Mouse (Mus musculus) lung, embryonic 15.5 days (tissue): Measurements from ENCODE around the gene Rsg1. TPM values are rescaled to one million over a fixed set of nuclear protein-coding genes. Genes with fewer than 3 reads are reported as not detected.

Source experiments
- ATAC-seq: fragments of 200-750 bp; cut with Nextera tagmentation; 2 replicates; pipeline ENCODE4 v1.8.0; 2017; ENCODE audit warnings: moderate number of reproducible peaks, borderline replicate concordance; ENCODE audit not compliant: low FRiP score, low TSS enrichment; ENCODE audit errors: extremely low read depth
- H3K27ac ChIP-seq: fragments of 300-500 bp; sonication (generic); 2 replicates; pipeline ENCODE4 v1.5.1; 2015; ENCODE audit warnings: moderate library complexity, mild to moderate bottlenecking, inconsistent platforms
- H3K27me3 ChIP-seq: fragments of 300-500 bp; sonication (generic); 2 replicates; pipeline ENCODE4 v1.6.1; 2015; ENCODE audit warnings: inconsistent platforms
- H3K36me3 ChIP-seq: fragments of 300-500 bp; sonication (generic); 2 replicates; pipeline ENCODE4 v1.6.1; 2015; ENCODE audit warnings: inconsistent platforms
- H3K4me1 ChIP-seq: fragments of 300-500 bp; sonication (generic); 2 replicates; pipeline ENCODE4 v1.6.1; 2015; ENCODE audit warnings: inconsistent platforms
- H3K4me2 ChIP-seq: fragments of 300-500 bp; sonication (generic); 2 replicates; pipeline ENCODE4 v1.6.1; 2015; ENCODE audit warnings: inconsistent platforms, mild to moderate bottlenecking, moderate library complexity
- H3K4me3 ChIP-seq: fragments of 300-500 bp; sonication (generic); 2 replicates; pipeline ENCODE4 v1.5.1; 2015; ENCODE audit warnings: mild to moderate bottlenecking, inconsistent platforms
- H3K9ac ChIP-seq: fragments of 300-500 bp; sonication (generic); 2 replicates; pipeline ENCODE4 v1.6.1; 2015; ENCODE audit warnings: inconsistent platforms
- H3K9me3 ChIP-seq: fragments of 300-500 bp; sonication (generic); 2 replicates; pipeline ENCODE4 v1.6.1; 2016; ENCODE audit warnings: inconsistent platforms
- WGBS: fragments of 180-500 bp; shearing (Covaris S2); methylation state at CpG from one replicate; pipeline ENCODE4 v1.1.7; 2015; 5-methylcytosine and 5-hydroxymethylcytosine counted together
- polyA plus RNA-seq: library from polyadenylated mRNA; unstranded; fragments of >200 nt; fragmentation: Nextera tagmentation; extraction: Ambion mirVana; gene quantifications from 2 replicates; pipeline ENCODE4 v1.2.1, GENCODE M21; 2015

Rsg1 gene
- polyA plus RNA-seq, 1 experiment from 2014 or later, result 6.0 TPM

DNA sequence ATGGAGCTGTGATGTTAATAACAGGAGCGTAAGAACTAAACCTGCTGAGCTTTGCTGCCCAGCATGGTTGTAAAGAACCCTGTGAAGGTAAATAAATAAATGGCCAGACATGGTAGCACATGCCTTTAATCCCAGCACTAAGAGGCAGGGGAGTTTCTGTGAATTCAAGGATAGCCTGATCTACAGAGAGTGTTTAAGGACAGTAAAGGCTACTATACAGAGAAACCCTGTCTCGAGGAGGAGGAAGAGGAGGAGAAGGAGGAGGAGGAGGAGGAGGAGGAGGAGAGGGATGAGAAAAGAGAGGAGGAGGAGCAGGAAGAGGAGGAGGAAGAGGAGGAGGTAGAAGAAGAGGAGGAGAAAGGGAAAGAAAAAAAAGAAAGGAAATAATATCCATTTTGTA is 414 bp upstream of the Rsg1 start:
- H3K27me3 ChIP-seq, result no peaks in the 10 kb centered on the region
- H3K4me2 ChIP-seq, result peak overlapping the region; percentile 91
- H3K9ac ChIP-seq, result no peak overlapping the region
- peak overlapping the region; percentile 70 for H3K27ac ChIP-seq
- peaks cover 13% of the 10 kb centered on the region for H3K4me1 ChIP-seq
- 0 out of 2 replicates have a peak, but pooled peaks have one; percentile 15 for ATAC-seq
- no peaks in the 10 kb centered on the region for H3K36me3 ChIP-seq
- 40% methylated on average over 2 of the region's 2 CpGs for WGBS
- H3K9me3 ChIP-seq, result no peaks in the 10 kb centered on the region
- peak overlapping the region; percentile 57 for H3K4me3 ChIP-seq

DNA sequence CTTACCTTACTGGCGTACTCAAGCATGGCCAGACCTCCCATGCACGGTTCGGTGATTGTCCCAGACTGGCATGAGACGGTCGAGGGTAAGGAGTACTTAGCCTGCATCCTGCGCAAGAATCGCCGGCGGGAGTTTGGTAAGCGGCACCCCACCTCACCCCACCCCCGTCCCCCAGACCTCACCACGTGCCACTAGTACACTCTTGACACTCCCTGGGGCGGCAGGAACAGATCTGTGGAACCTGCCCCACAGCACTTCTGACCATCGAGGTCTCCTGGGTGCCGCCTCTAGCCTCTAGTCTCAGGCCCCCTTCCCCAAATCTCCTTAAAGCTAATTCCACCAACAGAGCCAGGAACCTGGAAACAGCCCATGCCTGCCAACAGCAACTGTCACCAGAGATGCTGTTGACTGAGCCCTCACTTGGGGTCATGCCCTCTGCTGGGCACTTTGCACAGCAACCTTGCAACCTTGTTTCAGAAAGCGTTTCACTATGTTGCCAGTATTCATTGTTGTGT is 638 bp downstream of the Rsg1 start:
- ATAC-seq, result peak; percentile 20; the same call in 1 of the 2 replicates
- 1% methylated on average over 16 of the region's 16 CpGs for WGBS

DNA sequence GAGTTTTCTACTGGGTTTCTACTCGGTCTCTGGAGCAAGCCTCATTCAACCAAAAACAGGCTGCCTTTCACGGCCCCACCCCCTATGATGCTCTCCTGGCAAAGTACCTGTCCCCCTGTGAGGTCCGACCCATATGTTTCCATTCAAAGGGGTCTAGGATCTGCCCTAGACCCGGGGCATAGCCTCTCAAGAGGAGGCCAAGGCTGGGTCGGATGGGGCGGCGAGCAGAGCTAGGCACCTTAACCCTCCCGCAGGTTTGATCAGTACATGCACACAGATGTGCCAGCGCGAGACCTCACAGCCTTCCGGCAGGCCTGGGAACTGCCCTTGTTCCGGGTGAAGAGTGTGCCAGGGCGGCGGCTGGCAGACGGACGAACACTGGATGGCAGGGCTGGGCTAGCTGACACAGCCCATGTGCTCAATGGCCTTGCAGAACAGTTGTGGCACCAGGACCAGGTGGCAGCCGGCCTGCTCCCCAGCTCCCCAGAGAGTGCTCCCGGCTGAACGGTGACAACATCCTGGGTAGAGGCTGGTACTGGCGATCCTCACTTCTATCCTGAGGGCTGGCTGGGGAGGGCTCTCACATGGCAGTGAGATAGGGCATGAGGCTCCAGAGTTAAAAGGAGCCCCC is 5.9 kb downstream of the Rsg1 start:
- WGBS, result 87% methylated on average over 20 of the region's 20 CpGs
- H3K4me2 ChIP-seq, result no peak overlapping the region

More for the DNA sequence above, 638 bp downstream of the Rsg1 start:
- Histone ChIP-seq H3K36me3 (no peaks in the 10 kb centered on the region), H3K4me3 (peak overlapping the region; percentile 57), H3K9me3 (no peaks in the 10 kb centered on the region), H3K4me1 (peaks cover 13% of the 10 kb centered on the region), H3K9ac (peak overlapping the region; percentile 55), H3K4me2 (peak overlapping the region; percentile 91), H3K27ac (no peak overlapping the region), H3K27me3 (no peaks in the 10 kb centered on the region)

DNA sequence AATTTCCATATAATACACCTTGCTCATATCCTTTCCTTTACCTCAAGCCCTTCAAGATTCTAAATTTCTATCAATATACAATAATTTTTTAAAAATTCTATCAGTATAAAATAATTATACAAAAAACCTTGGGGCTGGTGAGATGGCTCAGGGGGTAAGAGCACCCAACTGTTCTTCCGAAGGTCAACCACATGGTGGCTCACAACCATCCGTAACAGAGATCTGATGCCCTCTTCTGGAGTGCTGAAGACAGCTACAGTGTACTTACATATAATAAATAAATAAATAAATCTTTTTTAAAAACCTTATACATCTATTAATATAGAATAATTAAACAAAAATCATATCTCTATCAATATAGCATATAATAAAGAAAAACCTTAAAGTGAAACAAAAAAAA is 8.1 kb downstream of the Rsg1 start:
- no peaks in the 10 kb centered on the region for H3K4me1 ChIP-seq
- H3K36me3 ChIP-seq, result peaks cover 4% of the 10 kb centered on the region; the same call in 1 of the 2 replicates
- H3K27me3 ChIP-seq, result no peaks in the 10 kb centered on the region
- no peaks in the 10 kb centered on the region for H3K9me3 ChIP-seq
- no peak for ATAC-seq
- H3K27ac ChIP-seq, result no peak overlapping the region
- 71% methylated on average over 2 of the region's 2 CpGs for WGBS
- H3K9ac ChIP-seq, result no peak overlapping the region
- no peak overlapping the region for H3K4me2 ChIP-seq
- no peak overlapping the region for H3K4me3 ChIP-seq

More for the DNA sequence above, 5.9 kb downstream of the Rsg1 start:
- H3K4me3 ChIP-seq, result no peak overlapping the region
- H3K9me3 ChIP-seq, result no peaks in the 10 kb centered on the region
- no peaks in the 10 kb centered on the region for H3K27me3 ChIP-seq
- no peak overlapping the region for H3K9ac ChIP-seq
- peaks cover 2% of the 10 kb centered on the region; the same call in 1 of the 2 replicates for H3K4me1 ChIP-seq
- ATAC-seq, result no peak
- no peak overlapping the region for H3K27ac ChIP-seq
- peaks cover 4% of the 10 kb centered on the region; the same call in 1 of the 2 replicates for H3K36me3 ChIP-seq

GRCm38 (mm10) chr4:141222752-141223151 is 9.0 kb downstream of the Rsg1 start:
- no peak overlapping the region for H3K27ac ChIP-seq
- H3K9me3 ChIP-seq, result no peaks in the 10 kb centered on the region
- H3K4me3 ChIP-seq, result no peak overlapping the region
- no peaks in the 10 kb centered on the region for H3K4me1 ChIP-seq
- peaks cover 4% of the 10 kb centered on the region; the same call in 1 of the 2 replicates for H3K36me3 ChIP-seq
- no peak overlapping the region for H3K9ac ChIP-seq
- WGBS, result 89% methylated on average over 5 of the region's 5 CpGs
- no peak for ATAC-seq
- H3K4me2 ChIP-seq, result no peak overlapping the region
- H3K27me3 ChIP-seq, result no peaks in the 10 kb centered on the region

DNA sequence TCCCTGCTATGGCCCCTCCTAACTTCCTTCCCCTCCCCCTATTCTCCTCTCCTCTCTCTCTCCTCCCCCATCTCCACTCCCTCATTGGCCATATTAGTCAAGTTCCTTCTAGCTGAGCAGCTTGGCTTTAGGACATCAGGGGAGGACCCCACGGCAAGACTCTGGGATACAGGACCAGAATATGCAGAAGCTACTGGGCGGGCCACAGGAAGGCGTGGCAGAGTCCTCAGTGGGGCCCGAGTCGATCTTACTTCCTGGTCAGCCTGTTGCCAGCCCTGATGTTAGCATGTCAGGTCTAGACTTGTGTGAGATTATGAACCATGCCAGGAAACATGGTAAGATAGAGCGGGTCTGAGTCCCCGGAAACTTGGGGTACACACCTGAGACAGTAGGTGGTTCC is 14.9 kb downstream of the Rsg1 start:
- 80% methylated on average over 7 of the region's 7 CpGs for WGBS
- no peak overlapping the region for H3K4me2 ChIP-seq
- no peak overlapping the region for H3K27ac ChIP-seq
- no peaks in the 10 kb centered on the region for H3K4me1 ChIP-seq
- no peaks in the 10 kb centered on the region for H3K9me3 ChIP-seq
- H3K4me3 ChIP-seq, result no peak overlapping the region
- no peak overlapping the region for H3K9ac ChIP-seq
- H3K36me3 ChIP-seq, result no peaks in the 10 kb centered on the region
- no peaks in the 10 kb centered on the region for H3K27me3 ChIP-seq
- no peak for ATAC-seq

GRCm38 (mm10) chr4:141233196-141233595 is 19.4 kb downstream of the Rsg1 start:
- WGBS, result 79% methylated on average over 4 of the region's 4 CpGs
- no peak for ATAC-seq
- H3K36me3 ChIP-seq, result no peaks in the 10 kb centered on the region
- H3K4me3 ChIP-seq, result no peak overlapping the region
- no peak overlapping the region for H3K4me2 ChIP-seq
- no peak overlapping the region for H3K27ac ChIP-seq
- H3K27me3 ChIP-seq, result peaks cover 2% of the 10 kb centered on the region; the same call in 1 of the 2 replicates
- no peak overlapping the region for H3K9ac ChIP-seq
- no peaks in the 10 kb centered on the region for H3K4me1 ChIP-seq
- H3K9me3 ChIP-seq, result no peaks in the 10 kb centered on the region

GRCm38 (mm10) chr4:141235537-141236111 is 21.9 kb downstream of the Rsg1 start:
- H3K4me2 ChIP-seq, result no peak overlapping the region
- H3K9ac ChIP-seq, result no peak overlapping the region
- 66% methylated on average over 6 of the region's 6 CpGs for WGBS
- no peak overlapping the region for H3K4me3 ChIP-seq
- peaks cover 20% of the 10 kb centered on the region for H3K4me1 ChIP-seq
- no peaks in the 10 kb centered on the region for H3K36me3 ChIP-seq
- H3K9me3 ChIP-seq, result no peaks in the 10 kb centered on the region
- ATAC-seq, result no peak
- H3K27ac ChIP-seq, result no peak overlapping the region
- peaks cover 13% of the 10 kb centered on the region for H3K27me3 ChIP-seq

DNA sequence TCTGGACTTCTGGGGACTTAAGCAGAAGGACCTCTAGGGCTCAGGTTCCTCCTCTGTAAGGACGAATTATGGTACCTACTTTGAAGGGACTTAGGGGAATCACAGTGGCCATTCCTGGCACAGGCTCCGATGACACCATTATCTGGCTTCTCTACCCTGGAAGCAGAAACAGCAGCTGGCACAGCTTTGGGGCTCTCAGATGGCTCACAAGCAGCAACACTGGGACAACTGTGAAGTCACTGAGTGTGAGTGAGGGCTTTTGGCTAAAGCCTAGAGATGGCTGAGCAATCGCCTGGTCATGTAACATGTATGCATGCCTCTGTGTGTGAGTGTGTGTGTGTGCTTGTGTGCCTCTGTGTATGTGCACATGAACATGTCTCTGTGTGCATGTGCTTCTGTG is 23.1 kb downstream of the Rsg1 start:
- Histone ChIP-seq H3K27ac (no peak overlapping the region), H3K27me3 (peaks cover 23% of the 10 kb centered on the region), H3K4me2 (no peak overlapping the region), H3K9me3 (no peaks in the 10 kb centered on the region), H3K4me1 (peaks cover 30% of the 10 kb centered on the region), H3K4me3 (no peak overlapping the region), H3K9ac (no peak overlapping the region), H3K36me3 (no peaks in the 10 kb centered on the region)
- WGBS, result 63% methylated on average over 3 of the region's 3 CpGs
- no peak for ATAC-seq

- 6% methylated on average over 20 of the region's 20 CpGs for WGBS
- ATAC-seq, result no peak
Measured at GRCm38 (mm10) chr4:141238492-141239387, 25.0 kb downstream of the Rsg1 start.

DNA sequence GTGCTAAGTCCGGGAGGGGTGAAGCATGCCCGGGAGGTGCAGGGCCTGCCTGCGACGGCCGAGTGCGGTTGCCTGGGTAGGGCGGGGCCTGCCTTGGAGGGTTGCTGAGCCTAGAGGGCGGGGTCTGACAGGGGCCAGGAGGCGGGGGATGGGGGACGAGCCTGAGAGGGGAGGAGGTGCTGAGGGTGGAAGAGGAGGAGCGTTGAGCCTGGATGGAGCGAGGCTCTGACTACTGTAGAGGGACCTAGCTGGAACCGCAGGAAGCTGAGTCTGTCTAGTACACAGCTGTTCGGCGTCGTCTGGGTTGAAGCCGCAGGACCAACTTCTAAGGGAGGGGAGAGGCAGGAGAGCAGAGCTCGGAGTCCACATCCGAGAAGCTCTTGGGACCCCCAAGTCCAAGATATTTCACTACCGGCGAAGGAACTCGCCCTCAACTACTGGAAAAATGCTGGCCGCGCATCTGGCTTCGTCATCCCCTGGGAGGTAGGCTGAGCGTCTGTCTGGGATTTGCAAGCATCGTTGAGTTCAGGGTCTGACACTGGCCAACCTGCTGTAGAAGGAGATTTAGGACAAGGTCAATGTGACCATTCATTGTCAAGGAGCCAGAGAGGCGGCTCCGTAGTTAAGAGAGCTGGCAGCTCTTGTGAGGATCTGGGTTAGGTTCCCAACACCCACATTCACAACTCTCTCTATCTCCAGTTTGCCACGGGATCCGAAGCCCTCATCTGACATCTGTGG is 25.8 kb downstream of the Rsg1 start, which contains the start of gene Arhgef19:
Arhgef19 (plus strand) TSS at position 112 of the 738 bp plus-strand sequence.
- H3K9me3 ChIP-seq, result no peaks in the 10 kb centered on the region
- WGBS, result under 1% methylated on average over 31 of the region's 31 CpGs
- H3K4me1 ChIP-seq, result peaks cover 57% of the 10 kb centered on the region
- ATAC-seq, result peak; percentile 90
- peak within 1 kb of the TSS; percentile 36 for H3K4me3 ChIP-seq
- H3K27ac ChIP-seq, result peak within 1 kb of the TSS; percentile 43
- H3K9ac ChIP-seq, result peak within 1 kb of the TSS; percentile 34
- H3K4me2 ChIP-seq, result peak within 1 kb of the TSS; percentile 82
- no peaks in the 10 kb centered on the region for H3K36me3 ChIP-seq
- H3K27me3 ChIP-seq, result peaks cover 35% of the 10 kb centered on the region

More at GRCm38 (mm10) chr4:141238492-141239387, 25.0 kb downstream of the Rsg1 start:
- Histone ChIP-seq H3K9me3 (no peaks in the 10 kb centered on the region), H3K4me1 (peaks cover 49% of the 10 kb centered on the region), H3K9ac (peak overlapping the region; percentile 34; the same call in 1 of the 2 replicates), H3K4me2 (peak overlapping the region; percentile 82), H3K4me3 (peak overlapping the region; percentile 36), H3K27me3 (peaks cover 32% of the 10 kb centered on the region), H3K36me3 (no peaks in the 10 kb centered on the region), H3K27ac (no peak overlapping the region)
